Mouse (Mus musculus): ENCODE results near the gene Nuak1. TPM values are rescaled to one million over a fixed set of nuclear protein-coding genes. Genes with fewer than 3 reads are reported as not detected.

Gene Nuak1
- polyA plus RNA-seq, 1 experiment = not detected

GRCm38 (mm10) chr10:84418421-84418820, 22.0 kb downstream of the Nuak1 start:
- H3K27ac ChIP-seq (ENCODE audit: insufficient read depth, low read depth, low read length) = no peak overlapping the region
- H3K4me1 ChIP-seq (ENCODE audit: control insufficient read depth, insufficient read depth, low read length) = peaks cover 27% of the 10 kb centered on the region
- TF ChIP-seq POLR2A (IDR thresholded peaks at IDR 0.05; ENCODE audit: insufficient read depth, low read depth, low read length) (no peak), CTCF (IDR thresholded peaks at IDR 0.05; ENCODE audit: insufficient read depth, low read depth, low read length) (no peak)
- H3K4me3 ChIP-seq (ENCODE audit: insufficient read depth, low read depth, low read length) = no peak overlapping the region

GRCm38 (mm10) chr10:84416752-84417151, 23.6 kb downstream of the Nuak1 start:
- WGBS = 31% methylated on average over 8 of the region's 8 CpGs
- peak overlapping the region; percentile 76 for H3K27ac ChIP-seq (ENCODE audit: insufficient read depth, low read depth, low read length)
- TF ChIP-seq POLR2A (IDR thresholded peaks at IDR 0.05; ENCODE audit: insufficient read depth, low read depth, low read length) (no peak), CTCF (IDR thresholded peaks at IDR 0.05; ENCODE audit: insufficient read depth, low read depth, low read length) (no peak)
- no peak overlapping the region for H3K4me3 ChIP-seq (ENCODE audit: insufficient read depth, low read depth, low read length)
- H3K4me1 ChIP-seq (ENCODE audit: control insufficient read depth, insufficient read depth, low read length) = peaks cover 32% of the 10 kb centered on the region

DNA sequence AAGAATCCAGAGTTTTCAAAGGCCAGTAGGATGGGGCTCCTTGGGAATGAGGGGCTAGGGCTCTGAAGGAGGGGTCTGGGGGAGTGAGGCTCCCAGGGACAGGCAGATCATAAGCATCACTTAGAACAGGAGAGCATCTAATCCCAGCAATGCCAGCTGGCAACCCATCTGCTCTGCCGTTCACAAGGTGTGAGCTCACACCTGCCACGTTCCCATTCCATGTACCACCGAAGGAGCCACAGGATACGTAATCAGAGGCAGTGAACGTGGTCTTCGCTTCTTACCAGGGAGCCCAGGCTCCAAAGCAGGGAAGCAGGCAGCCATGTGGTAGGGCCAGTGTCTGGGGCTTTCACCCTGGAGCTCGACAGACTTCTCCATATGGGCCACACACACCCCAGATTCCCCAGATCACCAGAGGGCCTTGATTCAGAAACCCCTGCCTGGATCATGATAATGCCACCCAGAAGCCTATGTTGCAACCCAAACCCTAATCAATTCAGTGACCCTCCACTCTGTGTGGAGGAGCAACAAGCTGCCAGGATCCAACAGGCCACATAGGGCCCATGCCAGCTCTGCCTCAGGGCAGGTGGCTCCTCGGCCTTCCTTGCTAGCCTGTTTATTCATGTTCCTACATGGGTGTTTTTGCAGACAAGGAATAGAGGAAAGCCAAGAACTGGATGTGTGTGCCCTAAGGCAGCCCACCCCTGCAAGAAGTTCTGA, 25.3 kb downstream of the Nuak1 start:
- 87% methylated on average over 8 of the region's 8 CpGs for WGBS
- TF ChIP-seq POLR2A (IDR thresholded peaks at IDR 0.05; ENCODE audit: insufficient read depth, low read depth, low read length) = no peak
- TF ChIP-seq CTCF (IDR thresholded peaks at IDR 0.05; ENCODE audit: insufficient read depth, low read depth, low read length) = no peak
- H3K27ac ChIP-seq (ENCODE audit: insufficient read depth, low read depth, low read length) = no peak overlapping the region
- H3K4me1 ChIP-seq (ENCODE audit: control insufficient read depth, insufficient read depth, low read length) = peaks cover 42% of the 10 kb centered on the region
- no peak overlapping the region for H3K4me3 ChIP-seq (ENCODE audit: insufficient read depth, low read depth, low read length)

DNA sequence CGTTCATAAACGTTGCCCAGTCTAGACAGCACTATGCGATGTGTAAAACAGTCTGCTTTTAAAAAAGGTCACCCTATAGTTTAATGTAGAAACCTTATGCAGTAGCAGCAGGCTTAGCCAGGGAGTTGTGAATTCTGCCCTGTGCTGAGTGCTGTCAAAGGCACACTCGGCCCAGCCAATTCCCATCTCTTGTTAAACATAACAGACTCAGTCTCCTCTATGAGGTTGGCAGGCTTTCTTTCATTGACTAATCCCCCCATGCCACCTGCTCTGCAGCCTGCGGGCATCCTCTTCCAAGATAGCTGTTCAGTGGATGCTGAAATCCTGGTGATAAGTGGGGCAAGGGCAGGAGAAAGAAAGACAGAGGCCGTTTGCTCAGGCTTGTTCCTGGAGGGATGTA, 27.1 kb downstream of the Nuak1 start:
- H3K4me1 ChIP-seq (ENCODE audit: control insufficient read depth, insufficient read depth, low read length) = peaks cover 36% of the 10 kb centered on the region
- H3K4me3 ChIP-seq (ENCODE audit: insufficient read depth, low read depth, low read length) = no peak overlapping the region
- WGBS = 59% methylated on average over 6 of the region's 6 CpGs
- H3K27ac ChIP-seq (ENCODE audit: insufficient read depth, low read depth, low read length) = no peak overlapping the region
- TF ChIP-seq CTCF (IDR thresholded peaks at IDR 0.05; ENCODE audit: insufficient read depth, low read depth, low read length) (no peak), POLR2A (IDR thresholded peaks at IDR 0.05; ENCODE audit: insufficient read depth, low read depth, low read length) (no peak)

DNA sequence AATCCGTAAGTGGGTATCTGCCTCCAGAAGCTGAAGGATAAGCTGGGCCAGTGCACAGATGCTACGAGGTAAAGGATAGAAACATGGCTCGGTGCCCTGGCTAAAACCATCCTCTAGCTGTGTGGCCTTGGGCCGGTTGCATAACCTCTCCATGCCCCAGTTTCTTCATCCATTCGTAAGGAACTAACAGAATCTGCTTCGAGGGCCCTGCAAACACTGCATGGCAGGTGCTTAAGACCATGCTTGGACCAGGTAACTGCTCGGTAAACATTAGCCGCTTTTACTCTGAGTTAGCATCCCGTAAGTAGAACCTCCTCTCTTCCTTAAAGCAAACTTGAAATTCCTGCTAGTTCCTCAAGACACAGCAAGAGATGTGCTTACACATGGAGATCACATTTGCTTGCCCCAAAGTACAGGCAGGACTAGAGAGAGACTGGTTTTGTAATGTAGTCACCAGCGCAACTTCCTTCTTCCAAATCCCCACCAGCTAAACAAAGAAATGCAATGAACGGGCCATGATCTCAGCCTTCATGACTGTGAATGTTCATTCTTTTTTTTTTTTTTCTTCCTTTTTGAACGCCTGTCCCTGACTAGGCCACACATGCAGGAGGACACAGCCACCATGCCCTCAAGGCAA, 28.0 kb downstream of the Nuak1 start:
- 76% methylated on average over 12 of the region's 12 CpGs for WGBS

DNA sequence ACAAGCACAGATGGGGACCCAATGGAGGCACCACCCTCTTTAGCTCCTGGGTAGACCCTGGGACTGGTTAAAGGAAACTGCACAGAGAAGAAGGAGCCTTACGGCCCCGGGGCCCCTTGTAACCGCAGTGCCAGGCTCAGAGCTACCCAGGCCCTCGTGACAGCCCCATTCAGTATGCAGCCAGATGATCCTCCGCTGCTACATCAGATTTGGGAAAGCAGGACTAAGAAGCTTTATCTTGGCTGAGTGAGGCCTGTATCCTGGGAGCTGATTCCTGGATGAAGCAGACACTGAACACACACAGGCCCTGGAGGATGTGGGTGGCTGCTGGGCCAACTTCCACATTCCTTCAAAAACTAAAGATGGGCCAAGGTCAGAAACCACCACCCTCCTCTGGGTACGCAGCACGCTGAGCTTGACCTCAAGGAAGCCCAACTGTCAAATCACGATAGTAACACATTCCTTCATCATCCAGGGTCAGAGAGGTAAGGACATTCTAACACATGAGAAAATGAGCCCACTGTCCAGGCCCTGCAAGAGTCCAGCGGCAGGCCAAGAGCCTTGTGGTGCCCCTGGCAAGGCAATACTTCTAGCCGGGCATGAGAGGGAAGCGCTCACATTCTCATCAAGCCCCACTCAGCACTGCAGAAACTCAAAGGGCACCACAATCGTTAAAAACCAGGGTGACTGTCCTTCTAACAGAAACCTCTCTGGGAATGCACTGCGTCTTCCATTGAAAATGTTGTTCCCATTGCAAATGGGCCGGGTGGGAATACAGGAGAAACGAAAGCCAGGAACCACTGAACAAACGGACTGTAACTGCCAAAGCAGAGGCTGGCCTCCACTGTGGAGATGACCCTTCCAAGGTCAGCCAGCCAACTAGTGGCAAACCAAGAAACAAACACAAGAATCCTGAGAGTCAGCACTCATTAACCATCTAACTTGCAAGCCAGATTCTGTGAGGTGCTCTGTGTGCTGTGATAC, 29.0 kb downstream of the Nuak1 start:
- WGBS = 77% methylated on average over 16 of the region's 16 CpGs
- Histone ChIP-seq H3K4me3 (ENCODE audit: insufficient read depth, low read depth, low read length) (no peak overlapping the region), H3K27ac (ENCODE audit: insufficient read depth, low read depth, low read length) (no peak overlapping the region), H3K4me1 (ENCODE audit: control insufficient read depth, insufficient read depth, low read length) (peaks cover 25% of the 10 kb centered on the region)
- no peak for TF ChIP-seq POLR2A (IDR thresholded peaks at IDR 0.05; ENCODE audit: insufficient read depth, low read depth, low read length)
- TF ChIP-seq CTCF (IDR thresholded peaks at IDR 0.05; ENCODE audit: insufficient read depth, low read depth, low read length) = no peak

More for the DNA sequence above, 28.0 kb downstream of the Nuak1 start:
- Histone ChIP-seq H3K4me1 (ENCODE audit: control insufficient read depth, insufficient read depth, low read length) (peaks cover 33% of the 10 kb centered on the region), H3K27ac (ENCODE audit: insufficient read depth, low read depth, low read length) (no peak overlapping the region), H3K4me3 (ENCODE audit: insufficient read depth, low read depth, low read length) (no peak overlapping the region)
- TF ChIP-seq CTCF (IDR thresholded peaks at IDR 0.05; ENCODE audit: insufficient read depth, low read depth, low read length) = no peak
- no peak for TF ChIP-seq POLR2A (IDR thresholded peaks at IDR 0.05; ENCODE audit: insufficient read depth, low read depth, low read length)

GRCm38 (mm10) chr10:84408965-84409660, 31.3 kb downstream of the Nuak1 start:
- Histone ChIP-seq H3K27ac (ENCODE audit: insufficient read depth, low read depth, low read length) (no peak overlapping the region), H3K4me3 (ENCODE audit: insufficient read depth, low read depth, low read length) (no peak overlapping the region), H3K4me1 (ENCODE audit: control insufficient read depth, insufficient read depth, low read length) (peaks cover 18% of the 10 kb centered on the region)
- TF ChIP-seq CTCF (IDR thresholded peaks at IDR 0.05; ENCODE audit: insufficient read depth, low read depth, low read length) (no peak), POLR2A (IDR thresholded peaks at IDR 0.05; ENCODE audit: insufficient read depth, low read depth, low read length) (no peak)
- WGBS = 80% methylated on average over 13 of the region's 13 CpGs

GRCm38 (mm10) chr10:84405135-84405776, 35.1 kb downstream of the Nuak1 start:
- WGBS = 78% methylated on average over 8 of the region's 8 CpGs
- H3K4me3 ChIP-seq (ENCODE audit: insufficient read depth, low read depth, low read length) = no peak overlapping the region
- no peak for TF ChIP-seq CTCF (IDR thresholded peaks at IDR 0.05; ENCODE audit: insufficient read depth, low read depth, low read length)
- TF ChIP-seq POLR2A (IDR thresholded peaks at IDR 0.05; ENCODE audit: insufficient read depth, low read depth, low read length) = no peak
- H3K4me1 ChIP-seq (ENCODE audit: control insufficient read depth, insufficient read depth, low read length) = peaks cover 12% of the 10 kb centered on the region; the same call in 1 of the 2 replicates
- H3K27ac ChIP-seq (ENCODE audit: insufficient read depth, low read depth, low read length) = no peak overlapping the region

Data from olfactory bulb, adult 2 months (tissue).